ENCODE assay signal across 15 mouse cellular contexts in the genomic region with DNA sequence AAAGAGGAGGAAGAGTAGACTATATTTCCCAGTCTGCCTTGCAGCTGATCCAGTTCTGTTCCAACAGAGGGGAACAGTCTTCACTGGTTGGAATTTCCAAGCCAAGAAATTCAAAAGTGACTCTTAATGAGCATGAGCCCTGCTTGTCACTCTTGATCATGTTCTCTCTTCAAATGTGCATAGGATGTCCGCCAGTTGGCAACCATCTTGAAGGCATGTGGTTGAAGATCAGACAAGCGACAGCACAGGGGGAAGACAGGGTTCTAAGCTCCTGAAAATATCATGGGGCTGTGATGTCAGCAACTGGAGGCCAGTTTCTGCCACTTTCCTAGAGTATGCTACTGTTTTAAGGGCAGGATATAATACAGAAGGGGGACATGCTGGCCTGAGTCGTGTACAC.
"Had no signal": no experiment of that assay in that cellular context is flagged by ENCODE, and none has a peak within 500 bp of the region (broad histone marks: within the 10 kb centered on the region; RNA-seq: fewer than 3 reads in every experiment).

No protein-coding gene starts in this region.

- H3K4me3 ChIP-seq: liver, embryonic 15.5 days; lung, embryonic 15.5 days; megakaryocyte, embryonic 14.5 days; midbrain, embryonic 13.5 days; neural tube, embryonic 12.5 days had no signal

- ATAC-seq: liver, postnatal 0 days; midbrain, embryonic 13.5 days; midbrain, embryonic 16.5 days had no signal

- H3K4me2 ChIP-seq: liver, embryonic 15.5 days; lung, embryonic 15.5 days; midbrain, embryonic 11.5 days; midbrain, embryonic 13.5 days; neural tube, embryonic 12.5 days had no signal

- H3K36me3 ChIP-seq: liver, embryonic 15.5 days; lung, embryonic 15.5 days; midbrain, embryonic 13.5 days; neural tube, embryonic 12.5 days had no signal

- H3K27ac ChIP-seq: liver, embryonic 15.5 days; lung, embryonic 15.5 days; macrophage; midbrain, embryonic 13.5 days; neural tube, embryonic 12.5 days had no signal

- DNase-seq: liver, postnatal 0 days; lung, adult 2 months; lung, postnatal 10 days; right cerebral cortex, postnatal 14 days; thymus, adult 18-20 months; thymus, postnatal 14 days; thymus, postnatal 36 days had no signal

- H3K9me3 ChIP-seq: liver, embryonic 15.5 days; lung, embryonic 15.5 days; megakaryocyte, embryonic 14.5 days; midbrain, embryonic 13.5 days; neural tube, embryonic 12.5 days had no signal

- H3K9ac ChIP-seq: liver, embryonic 15.5 days; liver, postnatal 0 days; lung, embryonic 15.5 days; midbrain, embryonic 13.5 days; neural tube, embryonic 12.5 days had no signal

- H3K27me3 ChIP-seq: liver, embryonic 15.5 days; lung, embryonic 15.5 days; megakaryocyte, embryonic 14.5 days; midbrain, embryonic 13.5 days; neural tube, embryonic 12.5 days had no signal

- H3K4me1 ChIP-seq: liver, embryonic 15.5 days; megakaryocyte, embryonic 14.5 days; midbrain, embryonic 13.5 days; neural tube, embryonic 12.5 days had no signal
